ENCODE assay signal across 8 mouse cellular contexts in genomic region chr5:112394415-112394763, GRCm38 (mm10). TPM values are rescaled to one million over a fixed set of nuclear protein-coding genes. Genes with fewer than 3 reads are reported as not detected.
DNase-seq lines count a peak whose midpoint lies in the region; ATAC-seq and TF ChIP-seq lines count a peak whose summit lies in the region.

No protein-coding gene starts in this region.

- no peaks in the 10 kb centered on the region for H3K36me3 ChIP-seq in heart, embryonic 11.5 days (ENCODE audit: control insufficient read depth, insufficient read depth, low read length)
- H3K36me3 ChIP-seq in E14TG2a.4 (ENCODE audit: insufficient read depth, low read length): no peaks in the 10 kb centered on the region
- peaks cover 14% of the 10 kb centered on the region for H3K36me3 ChIP-seq in forebrain, embryonic 12.5 days (replicated peaks)
- H3K36me3 ChIP-seq in liver, embryonic 14.5 days (replicated peaks; ENCODE audit: control insufficient read depth, insufficient read depth, low read depth): no peaks in the 10 kb centered on the region

- H3K27ac ChIP-seq in heart, embryonic 11.5 days (ENCODE audit: low read depth, low read length): no peak overlapping the region
- H3K27ac ChIP-seq in forebrain, embryonic 12.5 days: peak overlapping the region; percentile 93
- H3K27ac ChIP-seq in liver, embryonic 14.5 days: no peak overlapping the region

- H3K9me3 ChIP-seq in heart, embryonic 11.5 days (replicated peaks; ENCODE audit: control insufficient read depth, low read length): no peaks in the 10 kb centered on the region
- H3K9me3 ChIP-seq in E14TG2a.4 (ENCODE audit: low read length): no peaks in the 10 kb centered on the region
- no peaks in the 10 kb centered on the region for H3K9me3 ChIP-seq in forebrain, embryonic 12.5 days
- no peaks in the 10 kb centered on the region for H3K9me3 ChIP-seq in liver, embryonic 14.5 days (ENCODE audit: control insufficient read depth, low read length)

- no peak for TF ChIP-seq EP300 in liver, embryonic 14.5 days (IDR thresholded peaks at IDR 0.05; ENCODE audit: low read depth)

- DNase-seq in heart, postnatal 14 days: no peak
- DNase-seq in liver, embryonic 14.5 days (ENCODE audit: low read depth in 3 of 3, low spot score in 3 of 3): no peak
- DNase-seq in ovary, postnatal 14 days (ENCODE audit: low spot score): no peak
- no peak for DNase-seq in left cerebral cortex, postnatal 14 days (ENCODE audit: low spot score in 2 of 2)
- no peak for DNase-seq in adrenal gland, postnatal 10 days

- TF ChIP-seq CTCF in E14TG2a.4 (conservative IDR thresholded peaks at IDR 0.05; ENCODE audit: low read length): no peak
- no peak for TF ChIP-seq CTCF in liver, embryonic 14.5 days (IDR thresholded peaks at IDR 0.05; ENCODE audit: low read depth)

- peak overlapping the region; percentile 78 for H3K4me2 ChIP-seq in heart, embryonic 11.5 days
- H3K4me2 ChIP-seq in forebrain, embryonic 12.5 days: peak overlapping the region; percentile 78
- peak overlapping the region; percentile 44; the same call in 1 of the 2 replicates for H3K4me2 ChIP-seq in liver, embryonic 14.5 days (ENCODE audit: low read depth)

- H3K9ac ChIP-seq in heart, embryonic 11.5 days (ENCODE audit: low read depth, low read length): peak overlapping the region; percentile 68; the same call in 1 of the 2 replicates
- peak overlapping the region; percentile 74 for H3K9ac ChIP-seq in forebrain, embryonic 12.5 days
- no peak overlapping the region for H3K9ac ChIP-seq in liver, embryonic 14.5 days (replicated peaks)

- WGBS in heart, embryonic 11.5 days (ENCODE audit: insufficient replicate concordance): 2% methylated on average over 16 of the region's 28 CpGs
- WGBS in forebrain, embryonic 12.5 days: 0% methylated on average over 26 of the region's 28 CpGs
- WGBS in liver, embryonic 14.5 days (ENCODE audit: insufficient replicate concordance): 2% methylated on average over 16 of the region's 28 CpGs

- peaks cover 65% of the 10 kb centered on the region for H3K27me3 ChIP-seq in heart, embryonic 11.5 days (ENCODE audit: control insufficient read depth, insufficient read depth, low read length)
- peaks cover 65% of the 10 kb centered on the region for H3K27me3 ChIP-seq in E14TG2a.4 (ENCODE audit: insufficient read depth, low read length)
- H3K27me3 ChIP-seq in forebrain, embryonic 12.5 days: no peaks in the 10 kb centered on the region; the same call in 1 of the 2 replicates
- peaks cover 32% of the 10 kb centered on the region for H3K27me3 ChIP-seq in liver, embryonic 14.5 days (ENCODE audit: control insufficient read depth, insufficient read depth, low read length)

- H3K4me3 ChIP-seq in heart, embryonic 11.5 days (ENCODE audit: low read depth, low read length): peak overlapping the region; percentile 60
- peak overlapping the region; percentile 81 for H3K4me3 ChIP-seq in E14TG2a.4 (replicated peaks; ENCODE audit: low read length)
- peak overlapping the region; percentile 73 for H3K4me3 ChIP-seq in forebrain, embryonic 12.5 days (replicated peaks)
- peak overlapping the region in 1 of 2 experiments; percentile 20; a peak in 2 of 4 replicates for H3K4me3 ChIP-seq in liver, embryonic 14.5 days (ENCODE audit: insufficient read depth in 1 of 2, low read depth in 2 of 2, low read length in 2 of 2)

- H3K4me1 ChIP-seq in heart, embryonic 11.5 days (ENCODE audit: control insufficient read depth, insufficient read depth, low read length): no peaks in the 10 kb centered on the region
- peaks cover 41% of the 10 kb centered on the region for H3K4me1 ChIP-seq in E14TG2a.4 (replicated peaks; ENCODE audit: low read depth, low read length)
- peaks cover 43% of the 10 kb centered on the region for H3K4me1 ChIP-seq in forebrain, embryonic 12.5 days
- no peaks in the 10 kb centered on the region for H3K4me1 ChIP-seq in liver, embryonic 14.5 days (replicated peaks; ENCODE audit: control insufficient read depth in 2 of 2, insufficient read depth in 2 of 2, low read length in 1 of 2)

- intact Hi-C loops in heart, postnatal 14 days (cut with DNase I): no loop called here
- intact Hi-C loops in left cerebral cortex, postnatal 14 days (cut with DNase I): loop anchor here (5.0 kb wide), 1 partner anchor 47 kb away; no protein-coding TSS in a partner anchor

- ATAC-seq in heart, embryonic 11.5 days (replicated peaks; ENCODE audit: insufficient number of reproducible peaks, low FRiP score, low TSS enrichment): peak; percentile 56
- peak; percentile 82 for ATAC-seq in forebrain, embryonic 12.5 days (ENCODE audit: low FRiP score)
- no peak for ATAC-seq in liver, embryonic 14.5 days (ENCODE audit: insufficient read depth)

RNA-seq across cellular contexts. Expression of gene Asphd2, which starts 0.3 kb away (rescaled TPM):
- polyA plus RNA-seq in heart, embryonic 11.5 days (2014; fragmentation: Nextera tagmentation; extraction: Ambion mirVana): 4.8 and 5.4 TPM in 2 replicates
- under 1 TPM; 0.55 to 0.80 TPM for total RNA-seq in heart, postnatal 14 days (2021)
- 38.6 and 57.3 TPM in 2 replicates for polyA plus RNA-seq in forebrain, embryonic 12.5 days (2016; fragmentation: Nextera tagmentation; extraction: Ambion mirVana)
- 0.10 and 0.26 TPM in 2 replicates for polyA plus RNA-seq in liver, embryonic 14.5 days (2012; rRNA removed)
- 0.20 TPM in 1 of 2 replicates, not detected in the other for polyA plus RNA-seq in liver, embryonic 14.5 days (2014; fragmentation: Nextera tagmentation; extraction: Ambion mirVana)
- total RNA-seq in left cerebral cortex, postnatal 14 days (2021): 100 to 1,000 TPM; 164 to 171 TPM
- total RNA-seq in adrenal gland, postnatal 10 days (2021): 1 to 10 TPM; 3.4 to 4.8 TPM

RNA-seq across cellular contexts. Expression of gene Gm6583, which starts 38.6 kb away (rescaled TPM):
- polyA plus RNA-seq in heart, embryonic 11.5 days (2014; fragmentation: Nextera tagmentation; extraction: Ambion mirVana): 0.25 and 0.40 TPM in 2 replicates
- total RNA-seq in heart, postnatal 14 days (2021): under 1 TPM in 1 of 2 experiments, not detected in 1; 0.10 TPM
- polyA plus RNA-seq in forebrain, embryonic 12.5 days (2016; fragmentation: Nextera tagmentation; extraction: Ambion mirVana): 0.22 and 0.31 TPM in 2 replicates
- 0.03 and 0.09 TPM in 2 replicates for polyA plus RNA-seq in liver, embryonic 14.5 days (2012; rRNA removed)
- 0.08 TPM in 1 of 2 replicates, not detected in the other for polyA plus RNA-seq in liver, embryonic 14.5 days (2014; fragmentation: Nextera tagmentation; extraction: Ambion mirVana)
- not detected for total RNA-seq in left cerebral cortex, postnatal 14 days (2021)
- under 1 TPM; 0.15 to 0.18 TPM for total RNA-seq in adrenal gland, postnatal 10 days (2021)

RNA-seq across cellular contexts. Expression of gene Hps4, which starts 51.5 kb away (rescaled TPM):
- polyA plus RNA-seq in heart, embryonic 11.5 days (2014; fragmentation: Nextera tagmentation; extraction: Ambion mirVana): 19.3 and 21.4 TPM in 2 replicates
- total RNA-seq in heart, postnatal 14 days (2021): 10 to 100 TPM; 14.6 to 15.9 TPM
- 36.1 and 37.3 TPM in 2 replicates for polyA plus RNA-seq in forebrain, embryonic 12.5 days (2016; fragmentation: Nextera tagmentation; extraction: Ambion mirVana)
- polyA plus RNA-seq in liver, embryonic 14.5 days (2012; rRNA removed): 10.1 and 10.6 TPM in 2 replicates
- 7.5 and 9.0 TPM in 2 replicates for polyA plus RNA-seq in liver, embryonic 14.5 days (2014; fragmentation: Nextera tagmentation; extraction: Ambion mirVana)
- 10 to 100 TPM; 30.0 to 32.7 TPM for total RNA-seq in left cerebral cortex, postnatal 14 days (2021)
- 10 to 100 TPM; 25.7 to 29.6 TPM for total RNA-seq in adrenal gland, postnatal 10 days (2021)

RNA-seq across cellular contexts. Expression of gene Srrd, which starts 51.5 kb away (rescaled TPM):
- polyA plus RNA-seq in heart, embryonic 11.5 days (2014; fragmentation: Nextera tagmentation; extraction: Ambion mirVana): 24.5 and 27.3 TPM in 2 replicates
- 1 to 10 TPM; 8.4 to 9.4 TPM for total RNA-seq in heart, postnatal 14 days (2021)
- 47.3 and 50.0 TPM in 2 replicates for polyA plus RNA-seq in forebrain, embryonic 12.5 days (2016; fragmentation: Nextera tagmentation; extraction: Ambion mirVana)
- 15.7 and 16.0 TPM in 2 replicates for polyA plus RNA-seq in liver, embryonic 14.5 days (2012; rRNA removed)
- 13.3 and 15.3 TPM in 2 replicates for polyA plus RNA-seq in liver, embryonic 14.5 days (2014; fragmentation: Nextera tagmentation; extraction: Ambion mirVana)
- 10 to 100 TPM; 21.6 to 23.0 TPM for total RNA-seq in left cerebral cortex, postnatal 14 days (2021)
- total RNA-seq in adrenal gland, postnatal 10 days (2021): 10 to 100 TPM; 15.7 to 25.8 TPM

RNA-seq across cellular contexts. Expression of gene Gm6588, which starts 54.8 kb away (rescaled TPM):
- not detected in 2 replicates for polyA plus RNA-seq in heart, embryonic 11.5 days (2014; fragmentation: Nextera tagmentation; extraction: Ambion mirVana)
- total RNA-seq in heart, postnatal 14 days (2021): not detected
- 0.57 and 0.65 TPM in 2 replicates for polyA plus RNA-seq in forebrain, embryonic 12.5 days (2016; fragmentation: Nextera tagmentation; extraction: Ambion mirVana)
- polyA plus RNA-seq in liver, embryonic 14.5 days (2012; rRNA removed): not detected in 2 replicates
- polyA plus RNA-seq in liver, embryonic 14.5 days (2014; fragmentation: Nextera tagmentation; extraction: Ambion mirVana): not detected in 2 replicates
- total RNA-seq in left cerebral cortex, postnatal 14 days (2021): not detected
- total RNA-seq in adrenal gland, postnatal 10 days (2021): not detected

Comparison
In these comparisons a context has a peak if more than half of its experiments do, and no peak if none do; other contexts are left out.
1. RNA of gene Asphd2, which starts 0.3 kb away (total RNA-seq): 164 to 171 TPM in left cerebral cortex, postnatal 14 days; 3.4 to 4.8 TPM in adrenal gland, postnatal 10 days and 0.55 to 0.80 TPM in heart, postnatal 14 days; every median in the first group is over 10 times any median in the second.
2. Peak in every context shown above with its lines, with median percentiles within 50 percentile points of each other: H3K4me2 ChIP-seq.